Mouse (Mus musculus): Measurements from ENCODE around the gene Gata5.
A peak's percentile ranks its signal among the peaks of the same experiment; 100 is the strongest.

The Gata5 gene

GRCm38 (mm10) chr2:180306423-180307168, 27.9 kb downstream of the Gata5 start:
- DNase-seq: no peak

- no peak for DNase-seq
Measured at GRCm38 (mm10) chr2:180306009-180306408, 28.5 kb downstream of the Gata5 start.

DNA sequence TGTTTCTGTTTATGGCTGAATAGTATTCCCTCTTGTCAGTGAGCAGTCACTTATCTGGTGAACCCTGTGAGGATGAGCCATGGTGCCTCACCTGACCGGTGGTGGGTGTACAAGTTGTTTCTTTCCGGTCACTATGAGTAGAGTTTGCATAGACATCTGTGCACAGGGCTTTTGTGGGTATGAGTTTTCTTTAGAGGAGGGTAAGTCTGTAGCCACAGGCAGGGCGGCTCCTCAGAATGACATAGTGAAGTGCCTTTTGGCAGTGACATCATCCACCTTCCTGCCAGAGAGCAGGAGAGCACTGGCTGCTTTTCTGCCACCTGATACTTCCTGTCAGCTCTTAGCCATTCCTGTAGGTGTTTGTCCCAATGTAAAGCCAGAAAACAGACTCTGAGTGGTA, 29.0 kb downstream of the Gata5 start:
- no peak for DNase-seq

GRCm38 (mm10) chr2:180304554-180304953, 29.9 kb downstream of the Gata5 start:
- DNase-seq: no peak

DNA sequence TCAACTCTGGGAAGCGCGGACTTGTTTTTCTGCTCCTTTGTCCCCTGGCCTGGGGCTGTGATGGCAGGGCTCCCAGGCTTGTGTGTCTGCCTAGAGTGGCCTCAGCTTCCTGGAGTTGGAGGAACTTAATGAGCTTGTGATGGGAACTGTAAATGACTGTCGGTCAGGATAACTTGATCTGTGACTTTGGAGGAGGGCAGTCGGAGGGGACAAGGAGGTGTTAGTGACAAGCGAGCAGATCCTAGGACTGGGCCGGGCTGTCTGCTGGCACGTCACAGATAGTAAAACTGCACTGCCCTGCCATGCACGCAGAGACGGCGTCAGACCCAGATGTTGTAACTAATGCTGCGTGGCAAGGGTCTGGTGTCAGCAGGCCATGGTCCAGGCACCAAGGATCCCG, 31.0 kb downstream of the Gata5 start:
- no peak for DNase-seq

GRCm38 (mm10) chr2:180302201-180302600, 32.3 kb downstream of the Gata5 start:
- DNase-seq: no peak

DNA sequence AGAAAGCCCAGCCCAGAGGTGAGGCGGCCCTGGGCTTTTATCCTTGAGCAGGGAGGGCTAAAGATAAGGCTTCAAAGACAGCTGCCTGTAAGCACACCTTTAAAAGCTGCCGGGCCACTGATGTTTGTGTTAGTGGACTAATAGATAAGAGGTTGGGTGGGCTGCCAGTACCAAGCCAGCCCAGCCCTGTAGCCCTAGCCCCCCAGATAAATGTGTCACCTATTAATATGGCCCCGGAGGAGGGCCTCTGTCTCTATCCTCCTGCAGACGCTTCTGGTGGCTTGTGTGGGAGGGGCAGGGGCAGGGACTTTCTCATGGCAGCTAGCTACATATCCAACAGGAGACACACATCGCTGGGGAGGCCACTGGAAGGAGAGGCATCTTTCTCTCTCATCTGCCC, 33.7 kb downstream of the Gata5 start:
- no peak for DNase-seq

GRCm38 (mm10) chr2:180300252-180300651, 34.2 kb downstream of the Gata5 start:
- no peak for DNase-seq

- no peak for DNase-seq
Measured at GRCm38 (mm10) chr2:180292906-180293305, 41.6 kb downstream of the Gata5 start.

- DNase-seq: no peak
Measured at GRCm38 (mm10) chr2:180292026-180292425, 42.5 kb downstream of the Gata5 start.

DNA sequence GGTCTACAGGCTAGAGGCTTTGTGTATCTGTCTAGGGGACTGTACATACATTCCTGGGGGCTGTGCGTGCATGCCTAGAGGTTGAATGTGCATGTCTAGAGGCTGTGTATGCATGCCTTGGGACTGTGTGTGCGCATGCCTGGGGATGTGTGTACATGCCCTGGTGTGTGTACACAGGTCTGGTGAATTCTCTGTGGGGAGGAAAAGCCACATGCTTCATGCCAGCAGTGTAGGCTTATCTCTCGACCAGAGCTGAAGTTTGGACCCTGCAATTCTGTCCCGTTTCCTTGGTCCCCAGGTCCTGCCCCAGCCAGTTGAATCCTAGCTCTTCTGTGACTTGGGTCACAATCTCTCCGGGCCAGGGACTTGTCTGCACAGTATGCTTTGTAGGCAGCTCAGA, 42.9 kb downstream of the Gata5 start:
- no peak for DNase-seq

- no peak for DNase-seq
Measured at GRCm38 (mm10) chr2:180290503-180290902, 44.0 kb downstream of the Gata5 start.

- DNase-seq: no peak
Measured at GRCm38 (mm10) chr2:180289440-180290108, 44.9 kb downstream of the Gata5 start, which contains the start of gene Rbbp8nl. Gene Rbbp8nl (minus strand): TSS chr2:180289879.

- no peak for DNase-seq
Measured at GRCm38 (mm10) chr2:180288966-180289365, 45.5 kb downstream of the Gata5 start.

- no peak for DNase-seq
Measured at GRCm38 (mm10) chr2:180279321-180279720, 55.2 kb downstream of the Gata5 start.

DNA sequence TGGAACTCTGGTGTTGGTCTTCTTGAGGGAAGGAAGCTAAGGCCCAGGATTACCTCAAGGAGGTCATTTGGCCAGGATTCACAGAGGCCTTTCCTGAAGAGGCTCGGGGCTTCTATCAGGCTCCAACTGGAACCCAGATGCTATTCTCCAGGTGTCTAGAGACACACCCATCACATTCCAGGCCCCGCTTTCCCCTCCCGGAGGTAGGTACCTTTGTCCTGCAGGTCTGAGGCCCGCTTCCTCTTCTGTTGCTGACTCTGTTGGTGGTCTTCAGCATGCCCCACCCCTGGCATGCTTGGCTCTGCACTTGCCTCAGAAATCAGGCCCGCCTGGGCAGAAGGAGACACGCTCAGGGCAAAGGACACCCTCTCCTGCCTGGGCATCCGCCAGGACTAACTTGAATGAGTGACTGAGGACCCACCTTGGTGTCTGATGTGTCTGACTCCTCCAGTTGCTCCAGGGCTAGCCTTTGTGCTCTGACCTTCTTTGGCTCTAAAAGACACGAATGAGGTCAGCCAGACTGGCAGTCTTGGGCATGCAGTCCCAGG, 56.7 kb downstream of the Gata5 start:
- no peak for DNase-seq

GRCm38 (mm10) chr2:180276851-180277259, 57.6 kb downstream of the Gata5 start:
- no peak for DNase-seq

DNA sequence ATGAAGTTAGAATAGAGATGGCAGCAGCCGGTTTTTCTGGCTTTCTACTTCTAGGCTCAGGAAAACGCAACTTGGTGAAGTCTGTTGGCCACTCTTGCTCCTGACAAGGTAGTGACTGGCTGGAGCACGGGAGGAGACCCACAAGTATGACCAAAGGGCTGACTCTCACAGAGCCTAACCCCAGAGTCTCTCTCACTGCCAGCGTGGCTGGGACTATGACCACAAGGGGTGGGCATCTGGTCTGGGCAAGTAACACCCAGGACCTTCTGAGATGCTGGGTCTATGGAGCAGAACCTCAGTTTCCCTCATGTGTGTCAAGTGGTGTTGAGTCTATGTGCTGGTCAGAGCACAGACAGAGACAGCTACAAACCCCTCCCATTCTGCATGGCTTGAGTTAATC, 58.1 kb downstream of the Gata5 start:
- no peak for DNase-seq

- DNase-seq: peak; percentile 66
Measured at GRCm38 (mm10) chr2:180275836-180276235, 58.7 kb downstream of the Gata5 start.

Measured in thymus, postnatal 25 days (tissue).